In genomic region chr5:74246971-74247370, GRCm38 (mm10) we compare ENCODE assay signal across 22 mouse cellular contexts. TPM values are rescaled to one million over a fixed set of nuclear protein-coding genes. Genes with fewer than 3 reads are reported as not detected.
DNase-seq lines count a peak whose midpoint lies in the region; ATAC-seq lines count a peak whose summit lies in the region.
"Had no signal": no experiment of that assay in that cellular context is flagged by ENCODE, and none has a peak within 500 bp of the region (broad histone marks: within the 10 kb centered on the region; RNA-seq: fewer than 3 reads in every experiment).

No protein-coding gene starts in this region.

- H3K9ac ChIP-seq in kidney, embryonic 16.5 days (replicated peaks; ENCODE audit: low read length) = no peak overlapping the region
- H3K9ac ChIP-seq in embryonic facial prominence, embryonic 15.5 days = no peak overlapping the region
- no peak overlapping the region for H3K9ac ChIP-seq in neural tube, embryonic 15.5 days (replicated peaks)
- H3K9ac ChIP-seq: heart, embryonic 12.5 days; hindbrain, embryonic 15.5 days; limb, embryonic 13.5 days; liver, embryonic 12.5 days; midbrain, embryonic 13.5 days had no signal

- H3K27me3 ChIP-seq in heart, embryonic 10.5 days (ENCODE audit: insufficient read depth, poor library complexity, severe bottlenecking) = no peaks in the 10 kb centered on the region
- H3K27me3 ChIP-seq in kidney, embryonic 16.5 days (ENCODE audit: insufficient read depth, low read length) = no peaks in the 10 kb centered on the region
- no peaks in the 10 kb centered on the region for H3K27me3 ChIP-seq in embryonic facial prominence, embryonic 15.5 days
- no peaks in the 10 kb centered on the region for H3K27me3 ChIP-seq in neural tube, embryonic 15.5 days (replicated peaks)
- no peaks in the 10 kb centered on the region for H3K27me3 ChIP-seq in forebrain, embryonic 10.5 days (ENCODE audit: poor library complexity, severe bottlenecking)
- H3K27me3 ChIP-seq: heart, embryonic 12.5 days; hindbrain, embryonic 15.5 days; limb, embryonic 13.5 days; liver, embryonic 12.5 days; midbrain, embryonic 13.5 days had no signal

- H3K36me3 ChIP-seq in heart, embryonic 10.5 days = no peaks in the 10 kb centered on the region
- H3K36me3 ChIP-seq in kidney, embryonic 16.5 days (ENCODE audit: insufficient read depth, low read length) = no peaks in the 10 kb centered on the region
- H3K36me3 ChIP-seq in embryonic facial prominence, embryonic 15.5 days = no peaks in the 10 kb centered on the region
- H3K36me3 ChIP-seq in neural tube, embryonic 15.5 days = no peaks in the 10 kb centered on the region
- no peaks in the 10 kb centered on the region for H3K36me3 ChIP-seq in forebrain, embryonic 10.5 days (replicated peaks)
- H3K36me3 ChIP-seq: heart, embryonic 12.5 days; hindbrain, embryonic 15.5 days; limb, embryonic 13.5 days; liver, embryonic 12.5 days; midbrain, embryonic 13.5 days had no signal

- intact Hi-C loops in heart, postnatal 25 days (cut with DNase I) = no loop called here

- H3K4me2 ChIP-seq in kidney, embryonic 16.5 days (replicated peaks; ENCODE audit: low read depth, low read length) = no peak overlapping the region
- H3K4me2 ChIP-seq in embryonic facial prominence, embryonic 15.5 days (replicated peaks) = no peak overlapping the region
- H3K4me2 ChIP-seq in neural tube, embryonic 15.5 days = no peak overlapping the region
- H3K4me2 ChIP-seq: heart, embryonic 12.5 days; hindbrain, embryonic 15.5 days; limb, embryonic 13.5 days; liver, embryonic 12.5 days; midbrain, embryonic 13.5 days had no signal

- no peaks in the 10 kb centered on the region for H3K9me3 ChIP-seq in heart, embryonic 10.5 days
- no peaks in the 10 kb centered on the region for H3K9me3 ChIP-seq in kidney, embryonic 16.5 days (ENCODE audit: low read length)
- no peaks in the 10 kb centered on the region for H3K9me3 ChIP-seq in embryonic facial prominence, embryonic 15.5 days (replicated peaks)
- no peaks in the 10 kb centered on the region for H3K9me3 ChIP-seq in neural tube, embryonic 15.5 days (replicated peaks)
- H3K9me3 ChIP-seq in forebrain, embryonic 10.5 days = no peaks in the 10 kb centered on the region
- H3K9me3 ChIP-seq: heart, embryonic 12.5 days; hindbrain, embryonic 15.5 days; limb, embryonic 13.5 days; liver, embryonic 12.5 days; midbrain, embryonic 13.5 days had no signal

- no peak for ATAC-seq in kidney, embryonic 16.5 days (ENCODE audit: low FRiP score, low TSS enrichment)
- ATAC-seq in embryonic facial prominence, embryonic 15.5 days (ENCODE audit: insufficient number of reproducible peaks, low FRiP score, low TSS enrichment, low read depth) = no peak
- ATAC-seq in neural tube, embryonic 15.5 days (ENCODE audit: low FRiP score) = 0 out of 2 replicates have a peak, but pooled peaks have one; percentile 24
- ATAC-seq: intestine, embryonic 16.5 days; liver, embryonic 12.5 days; midbrain, embryonic 13.5 days had no signal

- H3K4me1 ChIP-seq in heart, embryonic 10.5 days = peaks cover 59% of the 10 kb centered on the region
- H3K4me1 ChIP-seq in kidney, embryonic 16.5 days (ENCODE audit: insufficient read depth, low read length) = peaks cover 25% of the 10 kb centered on the region
- peaks cover 38% of the 10 kb centered on the region for H3K4me1 ChIP-seq in embryonic facial prominence, embryonic 15.5 days
- H3K4me1 ChIP-seq in neural tube, embryonic 15.5 days = peaks cover 4% of the 10 kb centered on the region; the same call in 1 of the 2 replicates
- peaks cover 36% of the 10 kb centered on the region for H3K4me1 ChIP-seq in forebrain, embryonic 10.5 days
- H3K4me1 ChIP-seq: hindbrain, embryonic 15.5 days had no signal

- H3K4me3 ChIP-seq in heart, embryonic 10.5 days = no peak overlapping the region
- H3K4me3 ChIP-seq in kidney, embryonic 16.5 days (ENCODE audit: low read length) = no peak overlapping the region
- H3K4me3 ChIP-seq in embryonic facial prominence, embryonic 15.5 days (replicated peaks) = no peak overlapping the region
- no peak overlapping the region for H3K4me3 ChIP-seq in neural tube, embryonic 15.5 days (replicated peaks)
- no peak overlapping the region for H3K4me3 ChIP-seq in forebrain, embryonic 10.5 days
- H3K4me3 ChIP-seq: erythroblast, embryonic 14.5 days; heart, embryonic 12.5 days; hindbrain, embryonic 15.5 days; limb, embryonic 13.5 days; liver, embryonic 12.5 days; midbrain, embryonic 13.5 days had no signal

- DNase-seq in heart, embryonic 10.5 days (ENCODE audit: low spot score) = no peak
- DNase-seq in heart, postnatal 25 days (ENCODE audit: low spot score) = no peak
- no peak for DNase-seq in kidney, postnatal 4 days
- DNase-seq in thymus, postnatal 10 days (ENCODE audit: low spot score in 2 of 2) = no peak
- no peak for DNase-seq in forebrain, embryonic 10.5 days (ENCODE audit: extremely low spot score, low spot score)
- DNase-seq: cerebellum, adult 11-12 months; gastrocnemius, postnatal 14 days; heart, postnatal 10 days; lung, adult 18-20 months; lung, postnatal 10 days had no signal

- H3K27ac ChIP-seq in heart, embryonic 10.5 days = peak overlapping the region; percentile 47; the same call in 1 of the 2 replicates
- 0 out of 2 replicates have a peak overlapping the region, but pooled peaks have one; percentile 31 for H3K27ac ChIP-seq in kidney, embryonic 16.5 days (ENCODE audit: low read length)
- H3K27ac ChIP-seq in embryonic facial prominence, embryonic 15.5 days (replicated peaks) = peak overlapping the region; percentile 35; the same call in 1 of the 2 replicates
- no peak overlapping the region for H3K27ac ChIP-seq in neural tube, embryonic 15.5 days (replicated peaks)
- H3K27ac ChIP-seq in forebrain, embryonic 10.5 days = no peak overlapping the region; the same call in 1 of the 2 replicates
- H3K27ac ChIP-seq: hindbrain, embryonic 15.5 days; kidney, postnatal 0 days; liver, embryonic 12.5 days; midbrain, embryonic 13.5 days; stomach, postnatal 0 days had no signal

- 59% methylated on average over 3 of the region's 3 CpGs for WGBS in heart, embryonic 10.5 days
- 58% methylated on average over 3 of the region's 3 CpGs for WGBS in kidney, embryonic 16.5 days
- 55% methylated on average over 3 of the region's 3 CpGs for WGBS in embryonic facial prominence, embryonic 15.5 days
- WGBS in neural tube, embryonic 15.5 days = 74% methylated on average over 3 of the region's 3 CpGs
- WGBS in forebrain, embryonic 10.5 days = 86% methylated on average over 3 of the region's 3 CpGs

RNA-seq across cellular contexts. Expression of gene Rasl11b, which starts 51.9 kb away (rescaled TPM):
- 58.3 and 65.9 TPM in 2 replicates for polyA plus RNA-seq in heart, embryonic 10.5 days (2016; fragmentation: Nextera tagmentation; extraction: Ambion mirVana)
- total RNA-seq in heart, postnatal 25 days (2021) = 10 to 100 TPM; 35.8 to 50.2 TPM
- 75.1 and 78.0 TPM in 2 replicates for polyA plus RNA-seq in kidney, embryonic 16.5 days (2015; fragmentation: Nextera tagmentation; extraction: Ambion mirVana)
- polyA plus RNA-seq in embryonic facial prominence, embryonic 15.5 days (2015; fragmentation: Nextera tagmentation; extraction: Ambion mirVana) = 123 and 138 TPM in 2 replicates
- 16.5 and 17.4 TPM in 2 replicates for polyA plus RNA-seq in neural tube, embryonic 15.5 days (2015; fragmentation: Nextera tagmentation; extraction: Ambion mirVana)
- polyA plus RNA-seq in forebrain, embryonic 10.5 days (2016; fragmentation: Nextera tagmentation; extraction: Ambion mirVana) = 27.5 and 29.2 TPM in 2 replicates
- polyA plus RNA-seq: erythroblast, embryonic 14.5 days had no signal

Comparison
In these comparisons a context has a peak if more than half of its experiments do, and no peak if none do; other contexts are left out.
1. H3K27ac ChIP-seq: peak in heart, embryonic 10.5 days (single experiment), kidney, embryonic 16.5 days (single experiment) and embryonic facial prominence, embryonic 15.5 days (single experiment); none in neural tube, embryonic 15.5 days (single experiment) and forebrain, embryonic 10.5 days (single experiment).